Mouse (Mus musculus) intestine, embryonic 16.5 days (tissue): ENCODE measurements around the gene Rps3a1. TPM values are rescaled to one million over a fixed set of nuclear protein-coding genes. Genes with fewer than 3 reads are reported as not detected.

Experiments
- ATAC-seq: fragments of 200-750 bp; cut with Nextera tagmentation; 2 replicates; pipeline ENCODE4 v1.8.0; 2017; ENCODE audit warnings: moderate TSS enrichment, moderate library complexity
- H3K27ac ChIP-seq: fragments of 300-500 bp; sonication (generic); 2 replicates; pipeline ENCODE4 v1.5.1; 2014; ENCODE audit warnings: mild to moderate bottlenecking, low read length
- H3K27me3 ChIP-seq: fragments of 300-500 bp; sonication (generic); replicated peaks from 2 replicates; pipeline ENCODE4 v1.6.1; 2014; ENCODE audit warnings: low read length, control low read depth, mixed read lengths; ENCODE audit not compliant: control insufficient read depth, insufficient read depth
- H3K36me3 ChIP-seq: fragments of 300-500 bp; sonication (generic); 2 replicates; pipeline ENCODE4 v1.6.1; 2014; ENCODE audit warnings: low read length, control low read depth; ENCODE audit not compliant: control insufficient read depth, insufficient read depth
- H3K4me1 ChIP-seq: fragments of 300-500 bp; sonication (generic); 2 replicates; pipeline ENCODE4 v1.6.1; 2014; ENCODE audit warnings: low read length, control low read depth, mixed read lengths; ENCODE audit not compliant: control insufficient read depth, insufficient read depth
- H3K4me2 ChIP-seq: fragments of 300-500 bp; sonication (generic); 2 replicates; pipeline ENCODE4 v1.6.1; 2014; ENCODE audit warnings: low read depth, low read length, control low read depth
- H3K4me3 ChIP-seq: fragments of 300-500 bp; sonication (generic); 2 replicates; pipeline ENCODE4 v1.5.1; 2014; ENCODE audit warnings: mild to moderate bottlenecking, low read length
- H3K9ac ChIP-seq: fragments of 300-500 bp; sonication (generic); 2 replicates; pipeline ENCODE4 v1.6.1; 2014; ENCODE audit warnings: low read depth, low read length
- H3K9me3 ChIP-seq: fragments of 300-500 bp; sonication (generic); 2 replicates; pipeline ENCODE4 v1.6.1; 2016; ENCODE audit warnings: low read length, control low read depth; ENCODE audit not compliant: control insufficient read depth
- WGBS: fragments of 180-500 bp; shearing (Covaris S2); extraction: QIAGEN DNeasy Blood & Tissue Kit; methylation state at CpG from one replicate; pipeline ENCODE4 v1.1.7; 2014; 5-methylcytosine and 5-hydroxymethylcytosine counted together
- polyA plus RNA-seq: library from polyadenylated mRNA; unstranded; fragments of >200 nt; fragmentation: Nextera tagmentation; extraction: Ambion mirVana; gene quantifications from 2 replicates; pipeline ENCODE4 v1.2.1, GENCODE M21; 2015

The Rps3a1 gene
- 1,081 and 1,200 TPM in 2 replicates for polyA plus RNA-seq

- peak within 1 kb of the TSS; percentile 85 for H3K27ac ChIP-seq
- under 1% methylated on average over 77 of the region's 77 CpGs for WGBS
These were observed at the start of gene Rps3a1 for GRCm38 (mm10) chr3:86142263-86142933. TSS of gene Rps3a1 (minus strand) at chr3:86142702.

GRCm38 (mm10) chr3:86187736-86188389, 45.4 kb upstream of the Rps3a1 start:
- Histone ChIP-seq H3K27ac (no peak overlapping the region), H3K4me2 (no peak overlapping the region), H3K27me3 (no peaks in the 10 kb centered on the region), H3K9me3 (no peaks in the 10 kb centered on the region), H3K4me3 (no peak overlapping the region), H3K9ac (no peak overlapping the region), H3K36me3 (no peaks in the 10 kb centered on the region), H3K4me1 (no peaks in the 10 kb centered on the region)
- WGBS: 63% methylated on average over 5 of the region's 5 CpGs
- no peak for ATAC-seq

More at GRCm38 (mm10) chr3:86142263-86142933, at the start of gene Rps3a1:
- peak; percentile 97 for ATAC-seq
- no peaks in the 10 kb centered on the region for H3K9me3 ChIP-seq
- H3K9ac ChIP-seq: peak within 1 kb of the TSS; percentile 98
- peak within 1 kb of the TSS; percentile 91 for H3K4me3 ChIP-seq
- H3K27me3 ChIP-seq: no peaks in the 10 kb centered on the region
- H3K4me2 ChIP-seq: peak within 1 kb of the TSS; percentile 88
- H3K36me3 ChIP-seq: peaks cover 7% of the 10 kb centered on the region; the same call in 1 of the 2 replicates
- peaks cover 11% of the 10 kb centered on the region for H3K4me1 ChIP-seq

- Histone ChIP-seq H3K27ac (no peak overlapping the region), H3K27me3 (no peaks in the 10 kb centered on the region), H3K9me3 (no peaks in the 10 kb centered on the region), H3K4me2 (no peak overlapping the region), H3K4me1 (no peaks in the 10 kb centered on the region), H3K36me3 (no peaks in the 10 kb centered on the region), H3K4me3 (no peak overlapping the region), H3K9ac (no peak overlapping the region)
- 92% methylated on average over 7 of the region's 7 CpGs for WGBS
- ATAC-seq: no peak
These were observed 42.0 kb upstream of the Rps3a1 start for GRCm38 (mm10) chr3:86184546-86184945.

- 65% methylated on average over 5 of the region's 5 CpGs for whole genome bisulfite sequencing
- H3K27ac ChIP-seq: no peak overlapping the region
These were observed 38.6 kb upstream of the Rps3a1 start for GRCm38 (mm10) chr3:86181107-86181506.

GRCm38 (mm10) chr3:86179714-86180113, 37.2 kb upstream of the Rps3a1 start:
- no peak overlapping the region for H3K9ac ChIP-seq
- ATAC-seq: no peak
- no peak overlapping the region for H3K4me3 ChIP-seq
- H3K4me2 ChIP-seq: no peak overlapping the region
- H3K4me1 ChIP-seq: no peaks in the 10 kb centered on the region
- no peaks in the 10 kb centered on the region for H3K36me3 ChIP-seq
- no peaks in the 10 kb centered on the region for H3K27me3 ChIP-seq
- WGBS: 72% methylated on average over 7 of the region's 7 CpGs
- no peak overlapping the region for H3K27ac ChIP-seq
- no peaks in the 10 kb centered on the region for H3K9me3 ChIP-seq

More at GRCm38 (mm10) chr3:86181107-86181506, 38.6 kb upstream of the Rps3a1 start:
- Histone ChIP-seq H3K4me2 (no peak overlapping the region), H3K36me3 (no peaks in the 10 kb centered on the region), H3K4me3 (no peak overlapping the region), H3K9ac (no peak overlapping the region), H3K27me3 (no peaks in the 10 kb centered on the region), H3K9me3 (no peaks in the 10 kb centered on the region), H3K4me1 (no peaks in the 10 kb centered on the region)
- ATAC-seq: no peak

GRCm38 (mm10) chr3:86168841-86169425, 26.4 kb upstream of the Rps3a1 start:
- no peak overlapping the region for H3K4me3 ChIP-seq
- H3K27me3 ChIP-seq: no peaks in the 10 kb centered on the region
- H3K9ac ChIP-seq: no peak overlapping the region
- 75% methylated on average over 8 of the region's 8 CpGs for WGBS
- H3K4me2 ChIP-seq: no peak overlapping the region
- H3K4me1 ChIP-seq: no peaks in the 10 kb centered on the region
- no peaks in the 10 kb centered on the region for H3K9me3 ChIP-seq
- H3K27ac ChIP-seq: no peak overlapping the region
- no peak for ATAC-seq
- H3K36me3 ChIP-seq: no peaks in the 10 kb centered on the region

GRCm38 (mm10) chr3:86149521-86149920, 7.0 kb upstream of the Rps3a1 start:
- 65% methylated on average over 9 of the region's 9 CpGs for WGBS

GRCm38 (mm10) chr3:86149063-86149462, 6.6 kb upstream of the Rps3a1 start:
- Histone ChIP-seq H3K4me3 (no peak overlapping the region), H3K27ac (no peak overlapping the region), H3K36me3 (no peaks in the 10 kb centered on the region), H3K4me2 (no peak overlapping the region), H3K4me1 (no peaks in the 10 kb centered on the region), H3K27me3 (no peaks in the 10 kb centered on the region), H3K9ac (no peak overlapping the region), H3K9me3 (no peaks in the 10 kb centered on the region)
- 83% methylated on average over 6 of the region's 6 CpGs for WGBS
- no peak for ATAC-seq

More at GRCm38 (mm10) chr3:86149521-86149920, 7.0 kb upstream of the Rps3a1 start:
- Histone ChIP-seq H3K4me2 (no peak overlapping the region), H3K4me3 (no peak overlapping the region), H3K36me3 (no peaks in the 10 kb centered on the region), H3K27me3 (no peaks in the 10 kb centered on the region), H3K4me1 (no peaks in the 10 kb centered on the region), H3K9me3 (no peaks in the 10 kb centered on the region), H3K9ac (no peak overlapping the region), H3K27ac (no peak overlapping the region)
- no peak for ATAC-seq

GRCm38 (mm10) chr3:86143343-86143742, 841 bp upstream of the Rps3a1 start:
- H3K36me3 ChIP-seq: peaks cover 3% of the 10 kb centered on the region; the same call in 1 of the 2 replicates
- no peak overlapping the region for H3K4me3 ChIP-seq
- no peaks in the 10 kb centered on the region for H3K27me3 ChIP-seq
- H3K4me1 ChIP-seq: peaks cover 11% of the 10 kb centered on the region
- WGBS: 84% methylated on average over 6 of the region's 6 CpGs
- no peaks in the 10 kb centered on the region for H3K9me3 ChIP-seq
- no peak overlapping the region for H3K27ac ChIP-seq
- no peak overlapping the region for H3K4me2 ChIP-seq
- peak overlapping the region; percentile 15; the same call in 1 of the 2 replicates for H3K9ac ChIP-seq
- no peak for ATAC-seq
